Mouse (Mus musculus) spleen, postnatal 36 days (tissue): ENCODE data around the gene Mef2a.

Experiments used
- DNase-seq, 2 experiments: peaks; one replicate each; pipeline ENCODE4 v3.0.0; 2022; ENCODE audit warnings: low spot score in 2 of 2, mixed read lengths in 1 of 2

Mef2a gene

DNA sequence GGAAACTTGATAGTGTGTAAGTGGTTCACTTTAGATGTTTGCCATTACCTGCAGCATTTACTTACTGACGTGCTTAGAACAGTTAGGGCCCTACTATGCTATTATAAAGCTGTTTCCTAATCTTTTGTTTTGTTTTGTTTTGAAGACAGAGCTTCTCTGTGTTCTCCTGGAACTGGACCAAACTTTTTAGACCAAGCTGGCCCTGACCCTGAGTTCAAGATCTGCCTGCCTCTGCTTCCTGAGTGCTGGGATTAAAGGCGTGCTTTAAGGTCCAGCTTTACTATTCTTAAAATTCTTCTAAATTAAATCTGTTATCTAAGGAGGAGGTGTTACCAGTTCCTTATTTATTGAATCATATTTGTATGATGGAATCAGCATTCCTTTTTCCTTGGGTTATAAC lies 126.6 kb downstream of the Mef2a start:
- DNase-seq: no peak

DNA sequence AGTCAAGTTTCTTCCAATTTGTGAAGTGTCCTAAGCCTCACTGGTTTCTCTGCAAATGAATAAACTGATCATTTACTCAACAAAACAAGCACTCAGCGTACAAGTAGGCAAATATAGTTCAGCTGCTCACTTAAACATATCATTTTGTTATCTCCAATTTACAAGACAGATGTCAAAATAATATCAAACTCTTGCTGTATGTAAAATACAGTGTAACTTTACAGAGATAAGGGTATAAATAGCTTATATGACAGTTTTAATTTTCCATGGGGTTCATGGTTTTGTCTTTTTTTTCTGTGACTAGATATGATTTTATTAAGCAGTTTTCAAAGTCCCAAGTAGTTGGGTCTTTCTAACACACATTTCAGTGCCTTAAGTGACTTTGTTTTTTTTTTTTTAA lies 127.4 kb downstream of the Mef2a start:
- no peak for DNase-seq

DNA sequence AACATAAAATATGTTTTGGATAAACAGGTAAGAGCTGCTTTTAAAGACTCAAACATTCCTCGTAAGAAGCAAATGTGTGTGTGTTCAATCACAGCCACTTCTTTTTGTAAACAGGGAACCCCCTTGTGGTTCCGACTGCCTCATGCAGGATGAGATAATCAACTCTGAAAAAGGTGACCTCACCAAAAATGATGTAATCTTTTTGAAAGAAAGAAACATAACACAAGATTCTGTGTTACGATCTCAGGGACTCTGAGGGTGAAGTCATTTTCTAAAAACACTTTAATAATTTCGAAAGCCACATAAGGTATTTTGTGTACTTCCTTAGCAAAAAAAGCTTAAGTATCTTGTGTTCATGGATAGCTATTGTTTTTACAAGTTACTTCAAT lies 128.8 kb downstream of the Mef2a start:
- DNase-seq: no peak

DNA sequence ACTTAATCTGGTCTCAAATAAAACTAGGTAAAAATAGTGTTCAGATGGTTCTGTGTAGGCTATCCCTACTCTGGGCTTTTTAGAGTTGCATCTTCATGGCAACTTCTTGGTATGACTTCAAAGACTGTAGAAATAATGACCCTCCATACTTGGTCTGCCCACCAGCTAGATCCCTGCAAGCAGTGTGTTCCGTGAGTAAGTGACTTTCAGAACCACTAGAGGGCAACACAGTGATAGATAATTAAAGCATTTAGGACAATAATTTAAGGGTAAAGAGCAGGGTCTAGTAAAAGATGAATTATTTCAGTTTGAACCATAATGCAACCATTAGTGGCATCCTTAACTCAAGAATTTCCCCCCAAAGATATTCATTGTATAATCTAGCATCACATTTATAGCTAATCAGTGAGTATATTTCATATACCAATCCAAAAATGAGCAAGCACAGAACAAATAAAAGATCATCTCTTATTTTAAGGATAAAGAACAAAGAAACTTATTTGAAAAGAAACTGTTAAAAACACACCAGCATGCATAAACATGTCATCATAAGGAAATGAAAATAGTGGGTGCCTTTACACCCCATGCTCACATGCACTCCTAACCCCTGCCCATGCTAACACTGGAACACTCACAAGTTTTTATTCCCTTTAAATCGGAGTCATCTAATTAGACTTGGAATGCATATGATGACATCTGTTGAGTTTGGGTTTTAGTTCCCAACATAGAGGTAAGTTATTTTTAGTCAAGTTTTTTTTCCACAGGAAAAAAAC lies 129.4 kb downstream of the Mef2a start:
- DNase-seq: no peak

GRCm38 (mm10) chr7:67241969-67242368 lies 130.7 kb downstream of the Mef2a start:
- no peak for DNase-seq

GRCm38 (mm10) chr7:67237752-67238151 lies 134.9 kb downstream of the Mef2a start:
- DNase-seq: no peak

DNA sequence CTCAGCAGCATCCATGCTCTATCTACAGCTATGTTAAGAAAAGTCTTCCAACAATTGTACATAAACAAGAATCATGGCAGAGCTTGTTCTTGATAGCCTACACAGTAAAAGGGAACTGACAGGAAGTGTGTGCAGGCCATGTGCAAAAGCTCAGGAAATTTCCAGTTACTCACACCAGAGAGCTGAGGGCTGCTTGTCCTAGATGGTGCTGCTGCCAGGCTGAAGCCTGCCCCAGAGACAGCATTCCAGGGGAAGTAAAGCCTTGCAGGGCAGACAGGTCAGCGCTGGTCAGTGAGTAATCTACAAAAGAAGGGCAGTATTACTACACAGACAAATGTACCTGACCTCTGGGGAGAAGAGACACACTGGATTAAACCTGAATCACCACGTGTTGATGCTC lies 136.3 kb downstream of the Mef2a start:
- DNase-seq: no peak

GRCm38 (mm10) chr7:67234797-67235196 lies 137.9 kb downstream of the Mef2a start:
- DNase-seq: no peak

- no peak for DNase-seq
Measured at GRCm38 (mm10) chr7:67232504-67232903, 140.2 kb downstream of the Mef2a start.

GRCm38 (mm10) chr7:67230640-67231140 lies 142.0 kb downstream of the Mef2a start:
- DNase-seq: no peak

- DNase-seq: no peak
Measured at GRCm38 (mm10) chr7:67230221-67230620, 142.4 kb downstream of the Mef2a start.

DNA sequence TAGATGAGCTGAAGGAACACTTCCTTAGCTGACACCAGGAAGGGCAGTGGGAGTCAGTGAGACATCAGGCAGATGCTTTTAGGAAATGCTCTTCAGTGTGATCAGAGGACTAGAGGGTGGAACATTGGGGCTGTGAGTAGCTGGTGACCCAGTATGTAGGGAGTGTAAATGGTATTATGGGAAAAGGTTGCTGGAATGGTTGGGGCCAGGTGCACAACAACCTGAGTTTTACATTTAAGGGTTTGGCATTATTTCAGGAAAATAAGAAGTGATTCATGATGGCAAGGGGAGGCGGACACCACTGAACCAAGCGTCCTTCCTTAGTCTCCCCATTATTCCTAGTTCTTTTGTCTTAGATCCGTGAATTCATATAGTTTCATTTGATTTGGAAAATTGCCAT lies 143.0 kb downstream of the Mef2a start:
- no peak for DNase-seq

DNA sequence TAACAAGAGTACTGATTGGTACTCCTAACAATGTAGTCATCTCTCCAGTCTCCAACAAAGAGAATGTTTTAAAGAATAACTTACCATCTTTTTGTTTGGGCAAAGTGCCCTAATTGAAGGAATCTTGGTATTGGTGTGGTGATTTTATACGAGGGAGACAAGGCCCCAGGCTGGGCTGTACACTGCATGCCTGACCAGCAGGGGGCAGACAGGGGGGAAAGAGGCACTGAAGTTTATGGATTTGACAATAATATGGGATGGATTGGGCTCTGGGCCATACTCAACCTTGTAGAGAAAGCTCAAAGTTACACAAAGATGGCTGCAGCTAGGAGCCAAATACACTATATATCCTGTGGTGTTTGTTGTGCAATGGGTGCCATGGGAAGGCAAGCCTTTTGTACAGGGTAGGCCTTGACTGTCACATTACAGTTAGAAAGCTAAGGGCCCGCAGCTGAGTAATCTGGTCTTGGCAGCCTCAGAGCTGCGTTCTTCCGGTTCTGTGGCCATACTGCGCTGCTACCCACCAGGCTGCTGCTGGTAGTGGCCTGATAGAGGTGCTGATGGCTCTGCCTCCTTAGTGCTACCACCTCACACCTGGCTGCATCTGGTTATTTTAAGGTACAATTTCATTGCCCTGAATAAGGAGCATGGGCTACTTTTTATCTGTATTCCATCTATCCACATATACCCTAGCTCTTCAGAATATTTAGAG lies 143.6 kb downstream of the Mef2a start:
- DNase-seq: peak in 1 of 2 experiments; percentile 11

GRCm38 (mm10) chr7:67228390-67228789 lies 144.3 kb downstream of the Mef2a start:
- no peak for DNase-seq

- DNase-seq: no peak
Measured at GRCm38 (mm10) chr7:67227538-67227937, 145.1 kb downstream of the Mef2a start.

GRCm38 (mm10) chr7:67225943-67226625 lies 146.6 kb downstream of the Mef2a start:
- DNase-seq: no peak

- peak; percentile 94 to 95 for DNase-seq
Measured at GRCm38 (mm10) chr7:67222220-67222862, 150.3 kb downstream of the Mef2a start, which contains the start of gene Lysmd4. Gene Lysmd4, plus strand, starts transcription at chr7:67222544.

- peak; percentile 37 to 41 for DNase-seq
Measured at GRCm38 (mm10) chr7:67217025-67217424, 155.6 kb downstream of the Mef2a start.

GRCm38 (mm10) chr7:67216351-67216750 lies 156.3 kb downstream of the Mef2a start:
- DNase-seq: no peak

GRCm38 (mm10) chr7:67213589-67213988 lies 159.1 kb downstream of the Mef2a start:
- no peak for DNase-seq

DNA sequence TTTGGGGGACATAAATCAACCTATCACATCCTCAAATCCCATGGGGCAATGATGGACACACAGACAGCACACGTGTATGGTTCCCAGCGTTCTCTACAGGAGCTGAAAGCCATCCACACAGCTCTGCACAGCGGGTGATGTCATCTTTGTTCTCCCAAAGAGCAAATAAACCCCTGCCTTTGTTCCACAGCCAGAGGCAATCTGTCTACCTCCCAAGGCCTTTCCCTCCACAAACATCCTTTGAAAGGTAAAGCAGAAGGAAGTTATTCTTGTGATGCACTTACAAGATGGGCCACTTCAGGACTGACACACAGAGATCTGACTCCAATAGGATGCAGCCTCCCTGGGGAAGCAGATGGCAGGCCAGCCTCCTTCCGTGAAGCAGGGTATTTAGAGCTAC lies 160.7 kb downstream of the Mef2a start:
- DNase-seq: no peak

DNA sequence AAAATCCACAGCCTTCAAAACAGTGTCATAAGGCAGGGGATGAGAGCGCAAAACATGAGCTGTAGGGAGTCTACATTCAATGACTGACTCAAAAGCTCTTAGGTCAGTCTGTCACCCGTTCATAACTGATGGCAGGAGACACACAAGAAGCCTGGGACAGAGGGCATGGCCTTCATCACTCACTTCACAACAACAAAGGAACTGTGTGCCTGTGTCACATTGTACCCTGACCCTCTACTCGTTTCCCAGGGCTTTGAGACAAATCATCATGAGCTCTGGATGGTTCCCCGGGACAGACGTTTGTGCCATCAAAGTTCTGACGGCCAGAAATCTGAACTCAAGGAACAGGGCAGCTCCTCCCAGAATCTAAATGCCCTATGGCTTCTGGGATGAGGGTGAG lies 161.3 kb downstream of the Mef2a start:
- no peak for DNase-seq
